Mouse (Mus musculus) midbrain, postnatal 0 days (tissue): Measurements from ENCODE around the gene Ahsa1. TPM values are rescaled to one million over a fixed set of nuclear protein-coding genes. Genes with fewer than 3 reads are reported as not detected.

Source experiments
- ATAC-seq: fragments of 200-750 bp; cut with Nextera tagmentation; 2 replicates; pipeline ENCODE4 v1.8.0; 2017; ENCODE audit warnings: moderate number of reproducible peaks, mild to moderate bottlenecking, moderate TSS enrichment, moderate library complexity; ENCODE audit not compliant: low FRiP score
- DNase-seq: peaks from one replicate; pipeline ENCODE4 v3.0.0-alpha.2; 2015; ENCODE audit warnings: low spot score
- H3K27ac ChIP-seq: fragments of 300-500 bp; sonication (generic); 2 replicates; pipeline ENCODE4 v1.5.1; 2014; ENCODE audit warnings: low read depth, mild to moderate bottlenecking, low read length, mixed read lengths
- H3K27me3 ChIP-seq: fragments of 300-500 bp; sonication (generic); 2 replicates; pipeline ENCODE4 v1.6.1; 2014; ENCODE audit warnings: low read length, control low read depth, mixed read lengths; ENCODE audit not compliant: insufficient read depth
- H3K36me3 ChIP-seq: fragments of 300-500 bp; sonication (generic); 2 replicates; pipeline ENCODE4 v1.6.1; 2014; ENCODE audit warnings: low read length, control low read depth, mixed read lengths; ENCODE audit not compliant: insufficient read depth
- H3K4me1 ChIP-seq: fragments of 300-500 bp; sonication (generic); 2 replicates; pipeline ENCODE4 v1.6.1; 2014; ENCODE audit warnings: mild to moderate bottlenecking, control low read depth, antibody characterized with exemption, low read length, mixed read lengths; ENCODE audit not compliant: insufficient read depth
- H3K4me2 ChIP-seq: fragments of 300-500 bp; sonication (generic); 2 replicates; pipeline ENCODE4 v1.6.1; 2014; ENCODE audit warnings: low read depth, mild to moderate bottlenecking, low read length, mixed read lengths; ENCODE audit not compliant: poor library complexity, severe bottlenecking
- H3K4me3 ChIP-seq: fragments of 300-500 bp; sonication (generic); 2 replicates; pipeline ENCODE4 v1.5.1; 2014; ENCODE audit warnings: low read depth, mild to moderate bottlenecking, low read length, moderate library complexity
- H3K9ac ChIP-seq: fragments of 300-500 bp; sonication (generic); replicated peaks from 2 replicates; pipeline ENCODE4 v1.6.1; 2014; ENCODE audit warnings: mild to moderate bottlenecking, low read length, moderate library complexity, mixed read lengths; ENCODE audit not compliant: poor library complexity, severe bottlenecking
- H3K9me3 ChIP-seq: fragments of 300-500 bp; sonication (generic); 2 replicates; pipeline ENCODE4 v1.6.1; 2016; ENCODE audit warnings: low read length, control low read depth
- CTCF ChIP-seq: IDR thresholded peaks from 2 replicates; pipeline ENCODE4 v1.5.1; 2016; ENCODE audit warnings: antibody characterized with exemption, mild to moderate bottlenecking
- WGBS: fragments of 180-500 bp; shearing (Covaris S2); extraction: QIAGEN DNeasy Blood & Tissue Kit; methylation state at CpG from one replicate; pipeline ENCODE4 v1.1.7; 2014; 5-methylcytosine and 5-hydroxymethylcytosine counted together
- polyA plus RNA-seq: library from polyadenylated mRNA; unstranded; fragments of >200 nt; fragmentation: Nextera tagmentation; extraction: Ambion mirVana; gene quantifications from 2 replicates; pipeline ENCODE4 v1.2.1, GENCODE M21; 2015
- total RNA-seq: library from RNA; depleted of rRNA; stranded (reverse); fragments of >200 nt; gene quantifications from 2 replicates; pipeline ENCODE4 v1.2.3, GENCODE M21; 2014; rRNA removed

Ahsa1 gene
- total RNA-seq = 113 and 116 TPM in 2 replicates
- 169 and 182 TPM in 2 replicates for polyA plus RNA-seq

- Histone ChIP-seq H3K4me1 (0 out of 2 replicates have a peak, but pooled peaks cover 9% of the 10 kb centered on the region), H3K9ac (peak within 1 kb of the TSS; percentile 71), H3K36me3 (peaks cover 33% of the 10 kb centered on the region), H3K9me3 (no peaks in the 10 kb centered on the region), H3K4me3 (peak within 1 kb of the TSS; percentile 62), H3K4me2 (peak within 1 kb of the TSS; percentile 62), H3K27me3 (no peaks in the 10 kb centered on the region), H3K27ac (peak within 1 kb of the TSS; percentile 86)
- ATAC-seq (peak; percentile 97), DNase-seq (peak; percentile 99)
- WGBS = under 1% methylated on average over 31 of the region's 31 CpGs
- TF ChIP-seq CTCF = peak; percentile 64
Measured at GRCm38 (mm10) chr12:87266108-87266826, at the start of gene Ahsa1, which contains the start of gene Vipas39. TSS of gene Ahsa1 (plus strand) at chr12:87266479. TSS of gene Vipas39 (minus strand) at chr12:87266256.

GRCm38 (mm10) chr12:87217596-87217995 is 48.7 kb upstream of the Ahsa1 start:
- Histone ChIP-seq H3K27me3 (no peaks in the 10 kb centered on the region), H3K9me3 (no peaks in the 10 kb centered on the region), H3K4me1 (no peaks in the 10 kb centered on the region), H3K4me2 (no peak overlapping the region), H3K27ac (no peak overlapping the region), H3K36me3 (no peaks in the 10 kb centered on the region), H3K9ac (no peak overlapping the region), H3K4me3 (no peak overlapping the region)
- no peak for ATAC-seq
- TF ChIP-seq CTCF = no peak
- DNase-seq = no peak

- TF ChIP-seq CTCF = no peak
- no peak for ATAC-seq
- no peaks in the 10 kb centered on the region for H3K36me3 ChIP-seq
- no peaks in the 10 kb centered on the region for H3K4me1 ChIP-seq
- no peak overlapping the region for H3K9ac ChIP-seq
- no peak overlapping the region for H3K4me2 ChIP-seq
- H3K27me3 ChIP-seq = no peaks in the 10 kb centered on the region
- no peak overlapping the region for H3K4me3 ChIP-seq
- H3K27ac ChIP-seq = no peak overlapping the region
- H3K9me3 ChIP-seq = no peaks in the 10 kb centered on the region
- peak; percentile 55 for DNase-seq
- 72% methylated on average over 7 of the region's 7 CpGs for WGBS
Measured at GRCm38 (mm10) chr12:87219362-87219761, 46.9 kb upstream of the Ahsa1 start.

- Histone ChIP-seq H3K4me1 (no peaks in the 10 kb centered on the region), H3K9ac (no peak overlapping the region), H3K4me3 (no peak overlapping the region), H3K36me3 (no peaks in the 10 kb centered on the region), H3K4me2 (no peak overlapping the region), H3K27me3 (no peaks in the 10 kb centered on the region), H3K9me3 (no peaks in the 10 kb centered on the region), H3K27ac (no peak overlapping the region)
- DNase-seq = no peak
- no peak for ATAC-seq
- no peak for TF ChIP-seq CTCF
- WGBS = 75% methylated on average over 10 of the region's 10 CpGs
Measured at GRCm38 (mm10) chr12:87224950-87225349, 41.3 kb upstream of the Ahsa1 start.

- H3K4me1 ChIP-seq = no peaks in the 10 kb centered on the region
- DNase-seq (no peak), ATAC-seq (no peak)
- H3K4me3 ChIP-seq = no peak overlapping the region
- no peak overlapping the region for H3K4me2 ChIP-seq
- TF ChIP-seq CTCF = 0 out of 2 replicates have a peak, but pooled peaks have one; percentile 5
- no peak overlapping the region for H3K9ac ChIP-seq
- WGBS = 76% methylated on average over 7 of the region's 7 CpGs
- no peaks in the 10 kb centered on the region for H3K9me3 ChIP-seq
- H3K36me3 ChIP-seq = no peaks in the 10 kb centered on the region
- no peak overlapping the region for H3K27ac ChIP-seq
- H3K27me3 ChIP-seq = no peaks in the 10 kb centered on the region
Measured at GRCm38 (mm10) chr12:87226801-87227200, 39.5 kb upstream of the Ahsa1 start.

- ATAC-seq = no peak
- H3K4me3 ChIP-seq = no peak overlapping the region
- no peaks in the 10 kb centered on the region for H3K27me3 ChIP-seq
- H3K9me3 ChIP-seq = no peaks in the 10 kb centered on the region
- no peak overlapping the region for H3K4me2 ChIP-seq
- H3K9ac ChIP-seq = no peak overlapping the region
- no peak overlapping the region for H3K27ac ChIP-seq
- no peaks in the 10 kb centered on the region for H3K36me3 ChIP-seq
- WGBS = 87% methylated on average over 2 of the region's 2 CpGs
- no peak for DNase-seq
- no peaks in the 10 kb centered on the region for H3K4me1 ChIP-seq
- no peak for TF ChIP-seq CTCF
Measured at GRCm38 (mm10) chr12:87229633-87230032, 36.6 kb upstream of the Ahsa1 start.
